Mouse (Mus musculus): ENCODE measurements at regions not wholly inside any gene's neighbourhood (a gene's known extent, or its start where the extent isn't known, plus 50 kb on each side); places are given as distances from the start of the nearest gene placed in this dataset.

DNA sequence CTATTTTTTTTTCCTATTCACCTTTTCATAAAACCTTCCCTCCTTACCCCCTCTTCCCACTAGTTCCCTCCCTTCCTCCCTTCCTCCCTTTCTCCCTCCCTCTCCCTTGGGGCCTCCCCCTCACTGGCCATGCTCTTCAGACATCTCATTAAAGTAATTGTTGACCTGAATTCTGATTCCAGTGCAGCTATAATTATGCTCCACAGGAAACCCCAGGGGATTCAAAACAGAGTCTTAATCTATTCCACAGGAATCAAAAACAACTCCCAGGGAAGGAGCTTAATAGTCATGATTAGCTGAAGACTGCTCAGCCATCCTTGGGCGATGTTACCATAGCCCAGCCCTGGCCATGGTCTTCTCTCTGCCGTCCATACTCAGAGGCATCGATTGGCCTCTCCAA, 123.7 kb upstream of the Mocs1 start:
- Histone ChIP-seq H3K36me3 (ENCODE audit: control insufficient read depth, insufficient read depth, low read length) (no peaks in the 10 kb centered on the region), H3K27me3 (ENCODE audit: control insufficient read depth, insufficient read depth, low read length) (no peaks in the 10 kb centered on the region), H3K4me3 (no peak overlapping the region), H3K9ac (ENCODE audit: low read depth, low read length) (no peak overlapping the region), H3K4me1 (ENCODE audit: control insufficient read depth, insufficient read depth, low read length) (no peaks in the 10 kb centered on the region), H3K27ac (no peak overlapping the region), H3K79me2 (replicated peaks; ENCODE audit: control insufficient read depth, insufficient read depth, low read length) (no peaks in the 10 kb centered on the region)
- DNase-seq: no peak
- 67% methylated on average over 3 of the region's 3 CpGs for WGBS
- intact Hi-C loops (cut with DNase I): no loop called here
- no peak for TF ChIP-seq POLR2A (IDR thresholded peaks at IDR 0.05; ENCODE audit: insufficient read depth, low read depth, low read length)
- TF ChIP-seq CTCF (IDR thresholded peaks at IDR 0.05): no peak
- TF ChIP-seq EP300 (IDR thresholded peaks at IDR 0.05; ENCODE audit: insufficient read depth, low read depth, low read length): no peak

GRCm38 (mm10) chr17:49305116-49305515, 123.0 kb upstream of the Mocs1 start:
- no peak for DNase-seq
- intact Hi-C loops (cut with DNase I): no loop called here
- H3K9ac ChIP-seq (ENCODE audit: low read depth, low read length): no peak overlapping the region
- 84% methylated on average over 6 of the region's 6 CpGs for WGBS
- TF ChIP-seq CTCF (IDR thresholded peaks at IDR 0.05): no peak
- no peak for TF ChIP-seq POLR2A (IDR thresholded peaks at IDR 0.05; ENCODE audit: insufficient read depth, low read depth, low read length)
- TF ChIP-seq EP300 (IDR thresholded peaks at IDR 0.05; ENCODE audit: insufficient read depth, low read depth, low read length): no peak
- no peaks in the 10 kb centered on the region for H3K36me3 ChIP-seq (ENCODE audit: control insufficient read depth, insufficient read depth, low read length)
- no peak overlapping the region for H3K4me3 ChIP-seq
- no peaks in the 10 kb centered on the region for H3K79me2 ChIP-seq (replicated peaks; ENCODE audit: control insufficient read depth, insufficient read depth, low read length)
- H3K4me1 ChIP-seq (ENCODE audit: control insufficient read depth, insufficient read depth, low read length): no peaks in the 10 kb centered on the region
- H3K27me3 ChIP-seq (ENCODE audit: control insufficient read depth, insufficient read depth, low read length): no peaks in the 10 kb centered on the region
- H3K27ac ChIP-seq: no peak overlapping the region

- H3K4me3 ChIP-seq: no peak overlapping the region
- WGBS: 30% methylated on average over 5 of the region's 5 CpGs
- no peak for DNase-seq
Observed at GRCm38 (mm10) chr17:49309079-49309478, 119.1 kb upstream of the Mocs1 start.

GRCm38 (mm10) chr17:49314196-49314595, 114.0 kb upstream of the Mocs1 start:
- intact Hi-C loops (cut with DNase I): no loop called here
- H3K4me3 ChIP-seq: no peak overlapping the region
- H3K9ac ChIP-seq (ENCODE audit: low read depth, low read length): no peak overlapping the region
- no peaks in the 10 kb centered on the region for H3K4me1 ChIP-seq (ENCODE audit: control insufficient read depth, insufficient read depth, low read length)
- no peak overlapping the region for H3K27ac ChIP-seq
- 71% methylated on average over 2 of the region's 2 CpGs for WGBS
- H3K36me3 ChIP-seq (ENCODE audit: control insufficient read depth, insufficient read depth, low read length): no peaks in the 10 kb centered on the region
- no peaks in the 10 kb centered on the region for H3K79me2 ChIP-seq (replicated peaks; ENCODE audit: control insufficient read depth, insufficient read depth, low read length)
- no peak for DNase-seq
- TF ChIP-seq EP300 (IDR thresholded peaks at IDR 0.05; ENCODE audit: insufficient read depth, low read depth, low read length) (no peak), POLR2A (IDR thresholded peaks at IDR 0.05; ENCODE audit: insufficient read depth, low read depth, low read length) (no peak), CTCF (IDR thresholded peaks at IDR 0.05) (no peak)
- H3K27me3 ChIP-seq (ENCODE audit: control insufficient read depth, insufficient read depth, low read length): no peaks in the 10 kb centered on the region

More at GRCm38 (mm10) chr17:49309079-49309478, 119.1 kb upstream of the Mocs1 start:
- intact Hi-C loops (cut with DNase I): no loop called here
- no peaks in the 10 kb centered on the region for H3K36me3 ChIP-seq (ENCODE audit: control insufficient read depth, insufficient read depth, low read length)
- no peaks in the 10 kb centered on the region for H3K79me2 ChIP-seq (replicated peaks; ENCODE audit: control insufficient read depth, insufficient read depth, low read length)
- no peaks in the 10 kb centered on the region for H3K4me1 ChIP-seq (ENCODE audit: control insufficient read depth, insufficient read depth, low read length)
- H3K27me3 ChIP-seq (ENCODE audit: control insufficient read depth, insufficient read depth, low read length): no peaks in the 10 kb centered on the region
- H3K9ac ChIP-seq (ENCODE audit: low read depth, low read length): no peak overlapping the region
- H3K27ac ChIP-seq: no peak overlapping the region
- TF ChIP-seq EP300 (IDR thresholded peaks at IDR 0.05; ENCODE audit: insufficient read depth, low read depth, low read length) (no peak), POLR2A (IDR thresholded peaks at IDR 0.05; ENCODE audit: insufficient read depth, low read depth, low read length) (no peak), CTCF (IDR thresholded peaks at IDR 0.05) (no peak)

GRCm38 (mm10) chr17:49327524-49327923, 100.6 kb upstream of the Mocs1 start:
- Histone ChIP-seq H3K36me3 (ENCODE audit: control insufficient read depth, insufficient read depth, low read length) (no peaks in the 10 kb centered on the region), H3K79me2 (replicated peaks; ENCODE audit: control insufficient read depth, insufficient read depth, low read length) (no peaks in the 10 kb centered on the region), H3K4me1 (ENCODE audit: control insufficient read depth, insufficient read depth, low read length) (no peaks in the 10 kb centered on the region), H3K4me3 (no peak overlapping the region), H3K9ac (ENCODE audit: low read depth, low read length) (no peak overlapping the region), H3K27ac (no peak overlapping the region), H3K27me3 (ENCODE audit: control insufficient read depth, insufficient read depth, low read length) (no peaks in the 10 kb centered on the region)
- TF ChIP-seq POLR2A (IDR thresholded peaks at IDR 0.05; ENCODE audit: insufficient read depth, low read depth, low read length): no peak
- no peak for TF ChIP-seq CTCF (IDR thresholded peaks at IDR 0.05)
- no peak for TF ChIP-seq EP300 (IDR thresholded peaks at IDR 0.05; ENCODE audit: insufficient read depth, low read depth, low read length)
- no peak for DNase-seq
- intact Hi-C loops (cut with DNase I): no loop called here
- WGBS: 61% methylated on average over 4 of the region's 4 CpGs

GRCm38 (mm10) chr17:49335318-49335717, 92.8 kb upstream of the Mocs1 start:
- DNase-seq: no peak

More at GRCm38 (mm10) chr17:49335318-49335717, 92.8 kb upstream of the Mocs1 start:
- H3K79me2 ChIP-seq (replicated peaks; ENCODE audit: control insufficient read depth, insufficient read depth, low read length): no peaks in the 10 kb centered on the region
- no peak overlapping the region for H3K27ac ChIP-seq
- no peak overlapping the region for H3K9ac ChIP-seq (ENCODE audit: low read depth, low read length)
- WGBS: 61% methylated on average over 5 of the region's 5 CpGs
- H3K4me3 ChIP-seq: no peak overlapping the region
- no peaks in the 10 kb centered on the region for H3K27me3 ChIP-seq (ENCODE audit: control insufficient read depth, insufficient read depth, low read length)
- intact Hi-C loops (cut with DNase I): no loop called here
- no peaks in the 10 kb centered on the region for H3K36me3 ChIP-seq (ENCODE audit: control insufficient read depth, insufficient read depth, low read length)
- H3K4me1 ChIP-seq (ENCODE audit: control insufficient read depth, insufficient read depth, low read length): no peaks in the 10 kb centered on the region
- TF ChIP-seq POLR2A (IDR thresholded peaks at IDR 0.05; ENCODE audit: insufficient read depth, low read depth, low read length) (no peak), CTCF (IDR thresholded peaks at IDR 0.05) (no peak), EP300 (IDR thresholded peaks at IDR 0.05; ENCODE audit: insufficient read depth, low read depth, low read length) (no peak)
